Mouse (Mus musculus) retina, postnatal 7 days (tissue): Measurements from ENCODE around the gene Trim17.
A peak's percentile ranks its signal among the peaks of the same experiment; 100 is the strongest.

Experiments
- DNase-seq: peaks from one replicate; pipeline ENCODE4 v3.0.0-alpha.2; 2012; ENCODE audit warnings: low read depth, low spot score

Gene Trim17

DNA sequence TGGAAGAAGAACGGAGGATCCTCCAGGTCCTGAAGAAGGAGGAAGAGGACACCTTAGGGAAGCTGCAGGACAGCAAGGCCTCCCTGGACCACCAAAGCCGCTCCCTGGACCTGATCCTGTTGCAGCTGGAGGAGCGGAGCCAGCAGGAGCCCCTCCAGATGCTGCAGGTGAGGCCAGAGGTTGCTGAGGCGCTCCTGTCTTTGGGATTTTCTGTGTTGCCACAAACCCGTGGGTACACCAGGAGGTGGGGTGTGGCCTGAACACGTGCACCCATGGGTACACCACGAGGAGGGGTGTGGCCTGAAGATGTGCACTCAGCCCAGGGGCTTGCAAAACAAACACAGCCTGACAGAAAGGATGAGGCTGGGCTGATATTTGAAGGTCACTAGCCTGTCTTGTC is 14.1 kb downstream of the Trim17 start:
- DNase-seq = no peak

DNA sequence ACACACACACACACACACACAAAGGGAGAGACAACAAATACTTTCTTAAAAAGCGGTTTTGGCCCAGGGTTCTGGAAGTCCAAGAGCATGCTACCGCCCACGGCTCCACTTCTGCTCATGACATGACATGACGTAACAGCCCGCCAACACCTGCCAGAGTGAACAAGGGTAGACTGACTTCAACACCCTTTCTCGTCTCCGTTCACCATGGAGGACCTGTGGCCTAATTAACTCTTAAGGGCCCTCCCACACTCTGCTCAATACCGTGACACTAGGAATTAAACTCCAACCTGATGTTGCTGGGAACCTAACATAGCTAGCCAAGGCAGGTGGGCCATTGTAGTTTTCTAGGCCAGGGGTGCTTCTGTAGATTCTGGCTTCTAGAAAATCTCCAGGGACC is 14.5 kb downstream of the Trim17 start:
- no peak for DNase-seq

DNA sequence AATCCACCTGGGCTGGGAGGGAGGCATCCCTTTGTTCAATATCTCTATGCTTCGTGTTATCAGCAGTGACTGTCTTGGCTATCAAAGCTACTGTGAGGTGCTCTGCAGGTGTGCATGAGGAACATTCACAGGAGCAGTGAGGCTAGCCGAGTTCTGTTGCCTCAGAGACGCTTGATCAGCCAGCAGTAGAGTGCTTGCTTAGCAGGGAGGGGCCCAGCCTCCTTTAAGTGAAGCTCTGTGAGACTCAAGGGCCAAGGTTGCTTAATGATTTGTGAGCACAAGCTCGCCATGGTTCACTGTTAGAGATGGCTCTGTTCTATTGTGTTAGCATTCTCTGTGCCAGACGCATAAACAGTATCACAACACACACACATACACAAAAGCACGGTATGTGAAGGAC is 15.2 kb downstream of the Trim17 start:
- DNase-seq = no peak

DNA sequence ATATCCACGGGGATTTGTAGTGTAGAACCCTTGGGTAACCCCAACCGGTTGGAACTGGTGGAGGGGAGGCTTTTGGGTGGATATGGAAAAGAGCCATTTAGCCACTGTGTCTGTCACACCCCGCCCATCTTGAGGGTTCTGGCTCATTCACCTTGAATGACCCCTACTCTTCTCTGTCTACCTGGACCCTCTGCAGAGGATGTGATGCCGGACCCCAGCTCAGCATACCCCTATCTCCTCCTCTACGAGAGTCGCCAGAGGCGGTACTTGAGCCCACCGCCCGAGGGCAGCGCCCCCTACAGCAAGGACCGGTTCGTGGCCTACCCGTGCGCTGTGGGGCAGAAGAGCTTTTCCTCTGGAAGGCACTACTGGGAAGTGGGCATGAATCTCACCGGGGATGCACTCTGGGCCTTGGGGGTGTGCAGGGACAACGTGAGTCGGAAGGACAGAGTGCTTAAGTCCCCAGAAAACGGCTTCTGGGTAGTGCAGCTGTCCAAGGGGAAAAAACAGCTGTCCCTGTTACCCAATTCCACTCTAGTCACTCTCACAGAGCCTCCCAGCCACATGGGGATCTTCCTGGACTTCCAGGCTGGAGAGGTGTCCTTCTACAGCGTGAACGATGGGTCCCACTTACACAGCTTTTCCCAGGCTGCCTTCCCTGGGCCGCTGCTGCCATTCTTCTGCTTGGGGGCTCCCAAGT is 16.5 kb downstream of the Trim17 start:
- no peak for DNase-seq

DNA sequence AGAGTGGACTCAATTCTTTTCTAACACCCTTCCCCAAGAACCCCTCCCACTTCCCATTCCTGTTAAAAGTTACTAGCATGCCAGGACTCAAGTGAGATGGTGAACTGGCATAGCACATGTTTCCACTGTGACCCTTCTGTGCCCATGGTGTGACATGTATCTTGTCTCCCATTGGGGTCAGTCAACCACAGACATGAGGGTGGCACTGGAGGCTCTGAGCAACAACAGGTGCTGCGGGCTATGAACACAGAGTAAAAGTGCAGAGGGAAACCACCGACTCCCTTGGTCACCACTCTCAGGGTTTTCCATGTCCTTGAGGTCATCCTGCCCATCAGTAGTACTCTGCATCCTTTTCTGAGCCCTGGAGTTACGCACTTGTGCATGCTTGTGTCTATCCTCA is 17.3 kb downstream of the Trim17 start:
- no peak for DNase-seq

DNA sequence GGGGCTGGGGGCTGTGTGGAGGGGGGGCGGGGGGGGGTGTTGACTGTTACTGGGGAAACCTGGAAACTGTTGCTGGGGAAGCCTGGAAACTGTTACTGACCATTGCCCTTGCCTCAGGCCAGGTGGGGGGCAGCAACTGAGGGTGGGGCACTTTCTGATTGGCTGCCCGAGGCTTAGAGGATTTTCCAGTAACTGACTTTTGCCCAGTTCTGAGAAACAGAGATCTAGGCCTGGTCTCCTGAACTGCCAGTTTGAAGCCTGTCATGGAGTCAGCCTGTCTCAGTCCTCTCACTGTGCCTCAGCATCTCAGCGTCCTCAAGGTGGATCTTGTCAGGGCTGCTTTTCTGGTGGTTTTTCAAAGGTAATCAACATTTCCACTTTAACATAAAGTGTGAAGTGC is 19.9 kb downstream of the Trim17 start:
- DNase-seq = no peak

DNA sequence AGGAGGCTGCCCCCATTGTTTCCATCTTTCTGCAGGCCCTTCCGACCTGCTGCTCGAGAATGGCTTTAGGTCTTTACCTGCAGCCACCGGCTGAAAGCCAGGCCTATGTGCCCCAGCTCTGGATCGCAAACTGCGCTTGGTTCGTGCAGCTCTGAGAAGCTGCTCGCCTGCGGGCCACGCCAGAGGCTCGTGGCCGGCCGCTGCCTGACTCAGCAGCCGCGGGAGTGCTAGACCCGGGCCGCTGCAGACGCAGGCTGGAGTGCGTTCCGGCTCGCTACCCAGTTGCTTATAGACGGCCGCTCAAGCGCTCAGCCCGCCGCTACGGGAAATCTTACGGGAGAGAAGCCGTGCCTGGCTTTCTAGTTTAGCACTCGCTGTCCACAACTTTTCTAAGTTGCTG is 22.7 kb downstream of the Trim17 start:
- DNase-seq = no peak

DNA sequence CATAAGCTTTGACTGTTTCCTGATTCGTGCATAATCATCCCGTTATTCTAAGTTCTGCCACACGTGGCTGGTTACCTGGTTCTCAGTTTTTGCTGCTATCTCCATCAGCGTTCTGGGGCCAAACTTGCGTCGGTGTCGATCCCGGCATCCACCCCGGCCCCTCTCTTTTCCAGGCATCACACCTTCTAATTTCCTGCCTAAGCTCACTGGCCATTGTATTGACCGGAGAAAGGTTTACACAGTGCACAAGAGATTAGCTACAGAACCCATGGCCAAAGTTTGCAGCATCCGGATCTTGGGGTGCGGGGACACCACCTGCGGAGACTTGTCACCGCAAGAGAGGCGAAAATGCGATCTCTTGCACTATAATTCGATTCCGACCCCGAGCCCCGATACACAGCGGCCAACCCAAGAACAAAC is 23.1 kb downstream of the Trim17 start:
- DNase-seq = no peak

DNA sequence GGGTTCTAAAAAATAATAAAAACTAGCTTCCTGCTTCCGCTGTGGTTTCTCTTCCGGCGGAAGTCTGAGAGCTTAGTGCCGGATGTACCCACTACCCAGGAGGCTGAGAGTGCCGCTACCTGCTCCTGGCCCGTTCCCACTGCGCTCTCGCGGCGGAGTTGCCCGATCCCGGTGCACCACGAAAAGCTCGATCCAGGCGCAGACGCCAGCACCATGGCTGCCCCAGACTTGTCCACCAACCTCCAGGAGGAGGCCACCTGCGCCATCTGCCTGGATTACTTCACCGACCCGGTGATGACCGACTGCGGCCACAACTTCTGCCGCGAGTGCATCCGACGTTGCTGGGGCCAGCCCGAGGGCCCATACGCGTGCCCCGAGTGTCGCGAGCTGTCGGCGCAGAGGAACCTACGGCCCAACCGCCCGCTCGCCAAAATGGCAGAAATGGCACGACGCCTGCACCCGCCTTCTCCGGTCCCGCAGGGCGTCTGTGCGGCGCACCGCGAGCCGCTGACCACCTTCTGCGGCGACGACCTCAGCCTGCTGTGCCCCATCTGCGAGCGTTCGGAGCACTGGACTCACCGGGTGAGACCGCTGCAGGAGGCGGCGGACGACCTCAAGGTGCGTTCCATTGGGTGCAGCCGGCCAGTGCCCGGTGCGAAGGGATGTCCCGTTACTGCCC is 23.7 kb downstream of the Trim17 start, which contains the start of gene Trim11:
Gene Trim11 (plus strand): TSS at position 67 of the 679 bp plus-strand sequence.
- peak; percentile 64 for DNase-seq

DNA sequence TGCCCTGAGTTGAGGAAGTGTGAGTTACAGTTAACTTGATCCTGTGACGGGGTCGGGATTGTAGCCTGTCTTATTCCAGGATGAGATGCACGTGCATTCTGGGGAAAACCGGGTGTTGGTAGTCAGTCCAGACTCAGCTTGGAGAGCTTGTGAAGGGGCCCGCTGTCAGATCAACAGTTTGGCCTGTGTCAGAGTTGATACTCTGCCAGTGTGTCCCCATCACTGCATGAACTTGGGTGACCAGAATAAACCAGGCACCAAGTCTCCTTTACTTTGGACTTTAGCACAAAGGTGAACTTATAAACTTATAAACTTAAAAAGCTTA is 24.2 kb downstream of the Trim17 start:
- no peak for DNase-seq

DNA sequence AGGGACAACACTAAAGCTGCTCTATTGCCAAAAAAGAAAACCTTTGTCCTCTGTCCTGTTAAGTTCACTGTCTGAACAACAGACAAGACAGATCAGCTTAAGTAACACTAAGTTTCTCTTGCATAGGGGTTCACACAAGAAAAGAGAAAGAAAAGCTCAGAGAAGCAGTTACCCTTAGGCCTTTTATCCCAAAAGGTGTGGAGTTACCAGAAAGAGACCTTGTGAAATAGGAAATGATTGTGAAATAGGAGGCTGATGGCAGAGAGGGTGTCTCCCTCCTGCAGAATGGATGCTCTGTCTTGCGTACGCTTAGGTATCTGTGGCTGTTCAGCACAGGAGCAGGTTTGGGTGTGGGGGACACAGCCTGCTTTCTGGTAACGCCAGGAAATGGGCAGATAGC is 24.7 kb downstream of the Trim17 start:
- no peak for DNase-seq

DNA sequence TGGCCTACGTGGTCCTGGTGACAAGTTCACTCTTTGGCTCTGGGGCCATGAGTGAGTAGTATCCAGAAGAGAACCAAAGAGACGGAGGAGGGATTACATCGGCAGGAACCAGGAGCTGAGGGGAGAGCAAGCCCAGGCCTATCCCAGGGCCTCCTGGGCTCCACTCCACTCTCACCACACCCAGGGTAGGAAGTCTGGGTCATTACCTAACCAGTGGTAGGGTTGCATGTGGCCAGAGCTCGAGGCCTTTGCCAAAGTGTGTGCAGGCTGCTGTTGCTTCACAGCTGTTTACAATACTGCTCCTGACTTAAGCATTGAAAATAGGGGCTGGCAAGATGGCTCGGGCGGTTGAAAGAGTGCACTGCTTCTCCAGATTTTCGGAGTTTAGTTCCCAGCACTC is 25.2 kb downstream of the Trim17 start:
- DNase-seq = no peak

DNA sequence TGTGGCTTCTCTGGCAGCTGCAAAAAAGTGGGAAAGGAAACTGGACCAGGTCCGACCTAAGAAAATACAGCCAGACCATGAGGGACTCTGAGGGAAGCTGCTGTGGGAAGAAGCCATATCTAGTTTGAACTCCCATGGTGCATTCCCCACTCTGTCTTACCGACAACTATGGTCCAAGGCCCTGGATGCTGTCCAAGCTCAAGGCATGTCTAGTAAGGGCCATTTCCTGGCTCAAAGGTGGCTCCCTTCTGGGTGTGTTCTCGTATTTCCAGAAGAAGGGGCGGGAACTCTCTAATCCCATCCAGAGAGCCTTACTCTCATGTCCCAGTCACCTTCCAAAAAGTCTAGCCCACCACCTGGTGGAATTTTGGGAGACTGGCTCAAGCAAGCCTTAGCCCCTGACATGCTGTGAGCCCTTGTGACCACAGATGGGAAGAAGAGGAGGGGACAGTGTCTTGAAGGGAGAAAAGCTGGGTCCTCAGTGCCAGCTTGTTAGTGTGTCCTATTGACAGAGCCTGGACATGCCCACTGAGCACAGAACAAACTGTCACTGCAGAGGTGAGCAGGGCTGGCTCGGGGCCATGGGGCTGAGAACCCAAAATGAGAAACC is 26.0 kb downstream of the Trim17 start:
- no peak for DNase-seq

DNA sequence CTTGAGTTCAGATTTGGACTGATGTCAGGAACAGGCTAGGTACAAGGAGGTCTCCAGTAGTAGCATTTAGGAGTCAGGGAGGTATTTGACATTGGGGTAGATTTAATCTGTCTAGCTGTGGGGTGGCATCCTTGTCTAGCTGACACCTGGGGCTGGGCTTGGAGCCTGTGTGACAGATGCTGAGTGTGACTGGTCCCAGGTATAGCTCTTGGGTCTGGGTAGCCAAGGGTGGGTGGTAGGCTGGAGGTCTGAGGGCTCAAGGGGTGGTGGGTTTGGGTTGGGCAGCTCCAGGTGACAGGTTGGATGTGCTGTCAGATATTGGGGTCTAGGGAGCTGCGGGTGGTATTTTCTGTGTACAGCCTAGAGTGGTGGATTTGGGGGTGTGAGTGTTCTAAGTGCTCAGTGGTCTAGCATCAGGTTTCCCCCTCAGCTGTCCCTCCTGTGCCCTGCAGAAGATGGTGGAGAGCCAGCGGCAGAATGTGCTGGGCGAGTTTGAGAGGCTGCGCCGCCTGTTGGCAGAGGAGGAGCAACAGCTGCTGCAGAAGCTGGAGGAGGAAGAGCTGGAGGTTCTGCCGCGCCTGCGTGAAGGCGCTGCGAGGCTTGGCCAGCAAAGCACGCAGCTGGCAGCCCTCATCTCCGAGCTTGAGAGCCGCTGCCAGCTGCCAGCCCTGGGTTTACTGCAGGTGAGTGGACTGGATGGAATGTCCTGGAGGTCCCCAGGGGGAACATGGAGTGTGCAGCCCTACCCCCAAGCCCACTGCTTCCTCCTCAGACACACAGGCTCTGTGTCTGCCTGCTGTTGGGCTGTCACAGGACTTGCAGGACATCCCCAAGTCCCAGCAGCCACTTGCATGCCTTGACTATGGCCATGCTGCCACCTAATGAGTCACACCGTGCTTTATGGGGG is 27.3 kb downstream of the Trim17 start:
- no peak for DNase-seq

DNA sequence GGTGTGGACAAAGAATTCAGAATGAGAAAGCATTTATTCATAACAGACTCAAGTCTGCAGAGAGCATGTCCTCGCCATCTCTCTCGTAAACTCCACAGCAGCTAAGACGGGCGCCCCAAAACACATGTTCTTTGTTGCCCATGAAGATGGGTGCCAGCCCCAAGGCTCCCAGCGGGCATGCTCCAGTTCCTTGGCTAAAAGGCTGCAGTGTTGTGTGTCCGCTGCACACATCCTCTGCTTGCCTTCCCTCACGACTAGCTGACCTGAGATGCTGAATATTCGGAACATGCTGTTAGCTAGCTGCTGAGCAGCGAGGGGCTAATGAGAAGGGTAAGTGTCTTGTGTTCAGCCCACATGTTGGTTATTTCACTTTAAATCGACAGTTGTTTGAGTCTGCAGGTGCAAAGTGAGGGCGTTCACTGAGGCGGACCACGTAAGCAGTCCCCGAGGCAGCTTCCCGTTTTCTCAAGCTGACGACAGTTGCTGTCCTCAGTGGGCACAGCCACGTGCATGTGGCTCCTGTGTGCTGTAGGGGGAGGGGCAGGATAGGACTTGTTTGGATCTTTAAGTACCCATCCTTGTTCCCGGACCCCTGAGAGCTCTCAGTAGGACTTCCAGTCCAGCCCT is 28.1 kb downstream of the Trim17 start:
- no peak for DNase-seq

DNA sequence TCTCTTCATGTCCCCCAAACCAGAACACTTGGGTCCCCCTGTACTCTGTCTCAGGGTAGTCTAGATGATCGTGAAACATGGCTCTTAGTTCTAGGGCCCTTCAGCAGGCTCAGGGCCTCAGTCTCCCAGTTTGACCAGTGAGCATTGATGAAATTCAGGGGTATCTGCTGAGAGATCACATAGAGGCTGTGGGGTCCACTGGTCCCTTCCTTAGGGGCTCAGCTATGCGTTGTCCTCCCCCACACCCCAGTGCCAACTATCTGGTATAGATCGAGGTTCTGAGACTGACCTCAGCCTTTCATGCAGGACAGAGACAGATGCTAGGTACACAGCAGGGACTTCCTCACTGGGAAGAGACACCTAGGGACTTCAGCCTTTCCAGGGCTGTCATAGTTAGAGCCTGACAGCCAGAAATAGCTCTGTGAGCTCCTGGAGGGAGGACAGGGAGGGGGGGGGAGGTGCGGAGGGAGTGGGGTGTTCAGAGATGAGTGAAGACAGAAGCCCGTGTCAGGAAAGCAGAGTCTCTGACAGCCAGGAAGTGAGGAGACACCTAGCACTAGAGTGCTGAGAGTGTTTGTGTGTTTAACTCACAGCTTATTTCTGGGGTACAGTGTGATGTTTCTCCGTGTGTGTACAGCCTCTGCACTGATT is 29.3 kb downstream of the Trim17 start:
- no peak for DNase-seq

DNA sequence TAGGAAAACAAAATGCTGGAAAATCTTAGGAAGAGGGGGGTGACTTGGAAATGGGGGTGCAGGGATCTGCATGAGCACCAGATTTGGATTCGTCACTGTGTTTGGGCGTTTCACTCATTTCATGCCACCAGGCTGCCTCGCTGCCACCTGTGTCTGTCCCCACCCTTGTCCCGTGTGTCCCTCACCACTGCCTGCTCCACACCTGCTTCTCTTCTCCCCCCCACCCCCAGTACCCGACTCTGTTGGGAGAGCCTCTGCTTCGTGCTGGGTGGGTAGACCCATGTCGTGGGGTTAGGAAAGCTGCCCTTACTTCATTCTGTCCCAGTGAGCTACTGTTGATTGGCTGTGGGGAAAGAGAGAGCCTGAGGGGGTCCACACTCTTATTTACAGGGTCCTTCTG is 30.2 kb downstream of the Trim17 start:
- DNase-seq = no peak

DNA sequence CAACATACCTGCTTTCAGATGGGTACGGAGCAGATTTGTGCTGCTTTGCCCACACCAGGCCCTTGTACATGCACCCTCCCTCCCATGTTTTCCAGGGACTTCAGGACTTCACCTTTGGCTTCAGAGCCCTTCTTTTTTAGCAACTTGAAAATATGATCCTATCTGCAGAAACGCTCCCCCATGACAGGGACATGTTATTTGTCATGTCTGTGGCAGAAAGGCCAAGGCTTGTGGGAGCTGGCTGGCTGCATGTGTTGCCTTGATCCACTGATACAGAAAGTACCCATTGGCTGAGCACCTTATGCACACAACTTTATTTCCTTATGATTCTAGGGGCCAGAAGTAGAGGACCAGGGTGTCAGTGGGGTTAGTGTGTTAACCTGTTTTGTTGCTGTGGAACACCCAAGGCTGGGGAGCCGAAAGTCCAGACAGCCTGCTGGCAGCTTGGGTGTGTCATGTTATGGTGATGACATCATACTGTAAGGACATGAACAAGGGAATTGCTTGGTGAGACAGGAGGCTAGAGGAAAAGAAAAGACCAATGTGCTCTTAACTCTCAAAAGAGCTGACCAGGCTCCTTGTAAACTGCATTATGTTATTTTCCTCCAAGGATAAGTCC is 30.9 kb downstream of the Trim17 start:
- DNase-seq = no peak

DNA sequence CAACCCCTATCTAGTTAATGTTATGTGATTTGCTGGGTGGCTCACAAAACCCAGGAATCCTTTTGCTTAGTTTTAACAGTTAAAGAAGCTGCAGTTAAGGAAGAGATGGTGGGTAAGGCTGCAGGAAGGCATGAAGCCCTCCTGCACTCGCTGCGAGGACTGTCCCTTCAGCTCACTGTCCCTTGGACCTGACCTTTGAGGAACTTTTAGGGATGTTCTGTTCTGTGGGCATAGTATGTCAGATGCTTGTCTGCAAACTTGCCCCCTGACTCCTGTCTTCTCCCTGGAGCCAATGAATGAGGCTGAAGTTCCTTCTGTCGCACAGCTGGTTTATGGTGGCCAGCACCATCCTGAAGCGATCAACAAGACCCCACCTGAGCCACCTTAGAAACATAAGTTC is 34.7 kb downstream of the Trim17 start:
- no peak for DNase-seq

DNA sequence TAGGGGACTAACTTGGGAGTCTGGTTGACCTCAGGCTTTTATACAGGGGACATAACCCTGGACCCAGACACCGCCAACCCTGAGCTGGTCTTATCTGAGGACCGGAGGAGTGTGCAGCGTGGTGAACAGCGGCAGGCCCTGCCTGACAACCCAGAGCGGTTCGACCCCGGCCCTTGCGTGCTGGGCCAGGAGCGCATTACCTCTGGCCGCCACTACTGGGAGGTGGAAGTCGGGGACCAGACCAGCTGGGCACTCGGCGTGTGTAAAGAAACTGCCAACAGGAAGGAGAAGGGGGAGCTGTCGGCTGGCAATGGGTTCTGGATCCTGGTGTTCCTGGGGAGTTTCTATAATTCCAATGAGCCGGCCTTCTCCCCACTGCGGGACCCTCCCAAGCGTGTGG is 35.7 kb downstream of the Trim17 start:
- DNase-seq = no peak

DNA sequence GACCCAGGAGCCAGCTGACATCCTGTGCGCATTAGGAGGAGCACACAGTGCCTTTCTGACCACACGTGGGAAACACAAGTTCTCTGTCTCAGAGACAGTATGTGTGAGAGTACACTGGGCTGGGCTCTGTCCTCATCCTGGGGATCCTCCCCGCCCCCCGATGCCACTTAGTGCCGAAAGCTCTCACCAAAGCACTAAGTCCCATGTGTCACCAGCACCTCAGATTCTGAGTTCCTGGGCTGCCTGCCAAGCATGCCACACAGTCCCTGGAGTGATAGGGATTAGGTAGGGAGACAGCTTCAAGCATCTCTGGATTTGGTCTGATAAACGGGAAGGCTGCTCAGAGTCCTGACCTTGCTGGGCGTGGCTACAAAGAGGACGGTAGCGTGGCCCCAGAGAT is 36.3 kb downstream of the Trim17 start:
- DNase-seq = no peak
